Mouse (Mus musculus): ENCODE data around the gene Ehmt1. TPM values are rescaled to one million over a fixed set of nuclear protein-coding genes. Genes with fewer than 3 reads are reported as not detected.
"Not testable (repeated sequence)": the region's sequence is repeated elsewhere in the genome, so short reads cannot be mapped to it uniquely, and the experiment has no call there.

Gene Ehmt1
- polyA plus RNA-seq (2015; fragmentation: Nextera tagmentation; extraction: Ambion mirVana) = 75.0 and 76.4 TPM in 2 replicates

GRCm38 (mm10) chr2:24918930-24919838 lies at the start of gene Ehmt1:
Gene Ehmt1, minus strand, starts transcription at chr2:24919614.
- peak; percentile 98 for ATAC-seq (ENCODE audit: low FRiP score)
- H3K27ac ChIP-seq (replicated peaks) = peak within 1 kb of the TSS; percentile 89
- peak within 1 kb of the TSS; percentile 90 for H3K9ac ChIP-seq (replicated peaks)
- H3K4me2 ChIP-seq = peak within 1 kb of the TSS; percentile 69
- H3K27me3 ChIP-seq (replicated peaks) = no peaks in the 10 kb centered on the region
- WGBS = under 1% methylated on average over 101 of the region's 112 CpGs
- no peaks in the 10 kb centered on the region for H3K36me3 ChIP-seq
- no peaks in the 10 kb centered on the region for H3K9me3 ChIP-seq (replicated peaks)
- H3K4me3 ChIP-seq (replicated peaks) = peak within 1 kb of the TSS; percentile 76
- H3K4me1 ChIP-seq = peaks cover 20% of the 10 kb centered on the region

- Histone ChIP-seq H3K9me3 (replicated peaks) (no peaks in the 10 kb centered on the region), H3K36me3 (peaks cover 53% of the 10 kb centered on the region), H3K27ac (replicated peaks) (peak within 1 kb of the TSS; percentile 74), H3K4me2 (peak within 1 kb of the TSS; percentile 70), H3K4me3 (replicated peaks) (peak within 1 kb of the TSS; percentile 92), H3K4me1 (peaks cover 17% of the 10 kb centered on the region), H3K9ac (replicated peaks) (peak within 1 kb of the TSS; percentile 84), H3K27me3 (replicated peaks) (no peaks in the 10 kb centered on the region)
- ATAC-seq (ENCODE audit: low FRiP score) = peak; percentile 92
- under 1% methylated on average over 28 of the region's 28 CpGs for WGBS
Measured at GRCm38 (mm10) chr2:24962304-24963000, 43.0 kb upstream of the Ehmt1 start, which contains the start of gene Dph7. Gene Dph7, plus strand, starts transcription at chr2:24962400.

DNA sequence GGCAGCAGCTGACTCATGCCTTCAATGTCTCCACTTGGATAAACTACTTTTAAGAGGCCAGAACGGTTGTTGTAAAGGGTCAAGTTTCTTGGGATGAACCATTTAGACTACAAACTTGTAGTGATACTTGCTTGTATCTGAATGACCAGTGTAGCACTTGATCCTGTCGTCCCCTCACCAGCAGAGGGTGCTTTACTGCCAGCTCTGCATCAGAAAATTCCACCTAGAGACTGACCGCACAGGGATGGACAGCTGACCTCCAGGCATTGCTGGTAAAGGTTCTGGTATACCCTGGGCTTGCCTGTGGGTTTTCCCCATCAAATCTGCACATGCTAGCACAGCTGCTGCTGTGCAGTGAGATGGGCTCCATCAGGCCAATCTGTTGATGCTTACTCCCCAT lies 41.5 kb upstream of the Ehmt1 start:
- no peak overlapping the region for H3K4me2 ChIP-seq
- H3K36me3 ChIP-seq = peaks cover 56% of the 10 kb centered on the region
- H3K4me3 ChIP-seq (replicated peaks) = no peak overlapping the region
- WGBS = 33% methylated on average over 3 of the region's 3 CpGs
- no peaks in the 10 kb centered on the region for H3K27me3 ChIP-seq (replicated peaks)
- H3K4me1 ChIP-seq = peaks cover 17% of the 10 kb centered on the region
- ATAC-seq (ENCODE audit: low FRiP score) = no peak
- no peak overlapping the region for H3K27ac ChIP-seq (replicated peaks)
- H3K9ac ChIP-seq (replicated peaks) = no peak overlapping the region
- H3K9me3 ChIP-seq (replicated peaks) = no peaks in the 10 kb centered on the region

DNA sequence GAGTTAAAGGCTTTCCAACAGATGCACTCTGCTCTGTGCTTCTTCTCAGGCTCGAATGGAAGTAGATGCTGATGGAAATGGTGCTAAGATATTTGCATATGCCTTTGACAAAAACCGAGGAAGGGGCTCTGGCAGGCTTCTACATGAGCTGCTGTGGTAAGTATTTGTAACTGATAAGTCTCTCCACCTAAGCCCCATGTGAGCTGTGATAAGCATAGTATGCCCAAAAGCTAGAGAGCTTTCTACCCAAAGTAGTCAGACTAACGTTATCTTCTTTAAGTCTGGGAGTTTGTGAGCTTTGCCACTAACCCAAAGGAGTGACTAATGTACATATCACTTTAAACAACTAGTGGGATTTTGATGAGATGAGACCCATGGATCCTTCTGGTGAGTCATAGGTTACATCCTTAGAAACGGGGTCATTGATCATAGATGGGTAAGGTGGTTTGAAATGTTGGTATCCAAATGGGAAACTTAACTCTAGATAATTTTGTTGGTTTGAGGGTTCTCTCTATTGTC lies 33.2 kb upstream of the Ehmt1 start:
- WGBS = 90% methylated on average over 4 of the region's 4 CpGs
- Histone ChIP-seq H3K27ac (replicated peaks) (no peak overlapping the region), H3K4me3 (replicated peaks) (no peak overlapping the region), H3K4me2 (no peak overlapping the region), H3K36me3 (peaks cover 57% of the 10 kb centered on the region), H3K27me3 (replicated peaks) (no peaks in the 10 kb centered on the region), H3K9me3 (replicated peaks) (no peaks in the 10 kb centered on the region), H3K4me1 (peaks cover 22% of the 10 kb centered on the region), H3K9ac (replicated peaks) (no peak overlapping the region)
- no peak for ATAC-seq (ENCODE audit: low FRiP score)

DNA sequence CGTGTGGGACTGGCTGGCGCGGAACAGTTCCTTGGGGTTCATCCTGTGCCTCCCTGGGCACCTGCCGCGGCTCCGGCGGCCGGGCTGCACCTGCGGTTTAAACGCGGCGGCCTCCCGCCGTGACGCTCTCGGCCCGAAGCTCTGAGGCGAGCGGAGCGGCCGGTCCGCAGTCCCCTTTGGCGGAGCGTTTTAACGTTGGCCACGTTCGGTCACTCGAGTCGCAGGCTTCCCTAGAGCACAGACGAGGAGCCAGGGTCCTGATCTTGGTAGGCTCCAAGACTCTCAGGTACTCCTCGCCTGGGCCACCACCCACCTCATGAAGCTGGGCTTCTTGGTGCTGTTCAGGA lies 30.7 kb upstream of the Ehmt1 start:
- ATAC-seq (ENCODE audit: low FRiP score) = peak; percentile 8; the same call in 1 of the 2 replicates
- Histone ChIP-seq H3K9me3 (replicated peaks) (no peaks in the 10 kb centered on the region), H3K4me2 (peak overlapping the region; percentile 91), H3K27me3 (replicated peaks) (no peaks in the 10 kb centered on the region), H3K4me1 (peaks cover 22% of the 10 kb centered on the region), H3K27ac (replicated peaks) (peak overlapping the region; percentile 66; the same call in 1 of the 2 replicates), H3K36me3 (peaks cover 34% of the 10 kb centered on the region), H3K9ac (replicated peaks) (peak overlapping the region; percentile 85), H3K4me3 (replicated peaks) (peak overlapping the region; percentile 66)
- under 1% methylated on average over 25 of the region's 31 CpGs for WGBS

- H3K4me2 ChIP-seq = peak within 1 kb of the TSS; percentile 91
- H3K9me3 ChIP-seq (replicated peaks) = no peaks in the 10 kb centered on the region
- peak within 1 kb of the TSS; percentile 66 for H3K4me3 ChIP-seq (replicated peaks)
- ATAC-seq (ENCODE audit: low FRiP score) = peak; percentile 98
- H3K27me3 ChIP-seq (replicated peaks) = no peaks in the 10 kb centered on the region
- H3K27ac ChIP-seq (replicated peaks) = peak within 1 kb of the TSS; percentile 72
- peaks cover 29% of the 10 kb centered on the region for H3K36me3 ChIP-seq
- under 1% methylated on average over 79 of the region's 108 CpGs for WGBS
- peak within 1 kb of the TSS; percentile 85 for H3K9ac ChIP-seq (replicated peaks)
- peaks cover 22% of the 10 kb centered on the region for H3K4me1 ChIP-seq
Measured at GRCm38 (mm10) chr2:24949421-24950188, 30.2 kb upstream of the Ehmt1 start, which contains the start of gene Zmynd19. Gene Zmynd19, plus strand, starts transcription at chr2:24949792.

DNA sequence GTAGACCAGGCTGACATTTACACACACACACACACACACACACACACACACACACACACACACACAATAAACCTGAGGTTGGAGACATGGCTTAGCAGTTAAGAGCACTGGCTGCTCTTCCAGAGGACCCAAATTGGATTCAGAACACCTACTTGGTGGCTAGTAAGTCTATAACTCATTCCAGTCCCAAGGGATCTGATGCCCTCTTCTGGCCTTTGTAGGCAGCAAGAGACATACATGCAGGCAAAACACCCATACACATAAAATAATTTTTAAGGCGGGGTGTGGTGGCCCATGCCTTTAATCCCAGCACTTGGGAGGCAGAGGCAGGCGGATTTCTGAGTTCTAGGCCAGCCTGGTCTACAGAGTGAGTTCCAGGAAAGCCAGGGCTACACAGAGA lies 24.9 kb upstream of the Ehmt1 start:
- H3K9ac ChIP-seq (replicated peaks); H3K27me3 ChIP-seq (replicated peaks); H3K9me3 ChIP-seq (replicated peaks); ATAC-seq (ENCODE audit: low FRiP score); H3K4me3 ChIP-seq (replicated peaks); H3K4me2 ChIP-seq; H3K36me3 ChIP-seq; H3K4me1 ChIP-seq; H3K27ac ChIP-seq (replicated peaks): not testable (repeated sequence)
- 63% methylated on average over 2 of the region's 2 CpGs for WGBS

DNA sequence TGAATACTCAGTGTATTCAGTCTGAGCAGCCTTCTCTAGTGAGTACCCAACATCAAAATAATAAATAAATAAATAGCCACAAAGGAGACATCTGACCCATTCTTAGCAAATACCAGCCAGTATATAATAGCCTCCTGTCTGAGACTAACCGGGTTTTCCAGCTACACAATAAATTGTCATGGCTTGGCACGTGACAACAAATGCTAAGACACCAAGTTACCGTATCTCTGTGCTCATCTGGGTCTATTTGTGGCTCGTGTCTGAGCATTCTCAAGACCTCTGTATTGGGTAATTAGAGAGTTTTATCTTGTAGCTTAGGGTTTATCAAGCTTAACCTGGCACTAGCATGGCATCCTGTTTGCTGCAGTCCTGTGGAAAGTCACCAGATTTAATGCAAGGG lies 22.7 kb upstream of the Ehmt1 start:
- H3K27me3 ChIP-seq (replicated peaks) = 0 out of 2 replicates have a peak, but pooled peaks cover 4% of the 10 kb centered on the region
- no peaks in the 10 kb centered on the region for H3K9me3 ChIP-seq (replicated peaks)
- H3K36me3 ChIP-seq = no peaks in the 10 kb centered on the region
- H3K4me2 ChIP-seq = no peak overlapping the region
- 55% methylated on average over 4 of the region's 4 CpGs for WGBS
- H3K27ac ChIP-seq (replicated peaks) = no peak overlapping the region
- H3K4me3 ChIP-seq (replicated peaks) = no peak overlapping the region
- H3K4me1 ChIP-seq = no peaks in the 10 kb centered on the region
- ATAC-seq (ENCODE audit: low FRiP score) = no peak
- no peak overlapping the region for H3K9ac ChIP-seq (replicated peaks)

DNA sequence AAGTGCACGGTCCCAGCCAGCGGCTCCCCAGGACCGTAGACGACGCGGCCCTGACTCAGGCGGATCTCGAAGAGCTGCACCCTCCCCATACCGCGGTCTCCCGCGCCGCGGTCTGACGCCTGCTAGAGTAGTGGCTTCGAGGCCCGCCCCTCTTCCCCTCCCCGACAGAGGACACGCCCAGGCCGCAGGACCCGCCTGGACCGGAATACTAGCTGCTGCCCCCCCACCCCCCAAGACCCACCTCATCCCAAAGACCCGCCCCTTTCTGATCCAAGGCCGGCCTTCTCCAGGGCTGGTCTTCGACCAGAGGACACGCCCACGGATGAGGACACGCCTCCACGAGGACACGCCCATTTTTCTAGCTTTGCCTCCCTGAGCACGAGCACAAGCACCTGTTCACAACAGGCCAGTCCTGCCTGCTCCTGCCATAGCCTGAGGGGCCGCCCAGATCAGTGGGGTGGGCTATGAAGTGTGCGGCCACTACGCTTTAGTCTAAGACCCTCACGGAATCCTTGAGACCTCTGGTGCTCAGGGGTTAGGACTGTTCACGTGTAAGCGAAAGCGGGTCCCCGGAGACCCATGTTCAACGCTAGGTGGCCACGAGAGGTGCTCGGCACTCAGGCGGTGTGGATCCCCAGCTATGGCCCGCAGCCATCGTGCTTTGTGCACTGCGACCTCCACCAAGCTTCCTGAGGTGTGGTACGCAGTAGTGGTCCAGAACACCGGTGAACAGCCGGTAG lies 15.8 kb upstream of the Ehmt1 start, which contains the start of gene Arrdc1:
Arrdc1 (minus strand) TSS at position 196 of the 740 bp plus-strand sequence.
- Histone ChIP-seq H3K27ac (replicated peaks) (peak within 1 kb of the TSS; percentile 71), H3K4me1 (peaks cover 26% of the 10 kb centered on the region), H3K9ac (replicated peaks) (peak within 1 kb of the TSS; percentile 75), H3K27me3 (replicated peaks) (0 out of 2 replicates have a peak, but pooled peaks cover 4% of the 10 kb centered on the region), H3K36me3 (no peaks in the 10 kb centered on the region), H3K9me3 (replicated peaks) (no peaks in the 10 kb centered on the region), H3K4me2 (peak within 1 kb of the TSS; percentile 94), H3K4me3 (replicated peaks) (peak within 1 kb of the TSS; percentile 72)
- under 1% methylated on average over 49 of the region's 49 CpGs for WGBS
- ATAC-seq (ENCODE audit: low FRiP score) = peak; percentile 94

- Histone ChIP-seq H3K27ac (replicated peaks) (peak overlapping the region; percentile 71), H3K36me3 (no peaks in the 10 kb centered on the region), H3K4me1 (peaks cover 26% of the 10 kb centered on the region), H3K27me3 (replicated peaks) (0 out of 2 replicates have a peak, but pooled peaks cover 4% of the 10 kb centered on the region), H3K4me2 (peak overlapping the region; percentile 94), H3K9me3 (replicated peaks) (no peaks in the 10 kb centered on the region), H3K9ac (replicated peaks) (peak overlapping the region; percentile 75), H3K4me3 (replicated peaks) (peak overlapping the region; percentile 72)
- ATAC-seq (ENCODE audit: low FRiP score) = peak; percentile 56
- WGBS = 5% methylated on average over 19 of the region's 19 CpGs
Measured at GRCm38 (mm10) chr2:24934441-24934963, 15.1 kb upstream of the Ehmt1 start.
